Mouse (Mus musculus): Measurements from ENCODE around the gene Irf2bpl.

Gene Irf2bpl

DNA sequence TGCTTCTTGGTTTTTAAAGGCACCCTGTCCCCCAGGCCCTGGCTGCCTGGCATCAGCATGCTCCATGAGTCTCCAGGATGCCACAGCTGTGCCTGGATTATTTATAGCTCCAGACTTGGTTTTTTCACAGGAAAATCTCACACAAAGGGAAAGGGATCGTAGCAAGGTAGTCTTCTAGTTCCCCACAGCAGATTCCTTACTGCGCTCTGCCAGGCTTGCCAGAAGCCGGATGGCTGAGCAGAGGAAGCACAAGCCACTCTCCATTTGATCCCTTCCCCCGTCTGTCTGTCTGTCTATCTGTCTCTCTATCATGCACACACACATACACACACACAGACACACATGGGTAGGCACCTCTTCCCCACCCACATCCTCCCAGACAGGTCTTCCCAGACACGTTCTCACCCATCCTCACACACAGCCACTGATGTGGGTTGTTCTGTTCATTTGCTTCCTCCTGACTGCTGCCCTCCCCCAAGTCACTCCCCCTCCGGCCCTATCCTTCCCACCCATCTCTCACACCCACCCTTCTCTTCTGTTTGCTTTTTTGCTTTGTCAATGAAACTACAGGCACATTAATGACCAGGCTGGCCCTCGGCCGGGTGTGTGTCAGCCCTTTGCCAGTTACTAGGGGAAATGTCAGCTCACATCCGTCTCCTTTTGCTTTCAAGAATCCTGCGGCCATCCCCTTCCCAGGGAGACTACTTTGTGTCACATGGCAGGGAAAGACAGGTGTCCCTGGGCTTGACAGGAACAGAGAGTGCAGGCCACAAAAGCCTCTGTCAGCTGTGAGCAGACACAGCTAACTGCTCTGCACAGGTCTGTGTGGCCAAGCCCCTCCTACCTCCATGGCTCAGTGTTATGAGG is 24.4 kb downstream of the Irf2bpl start:
- DNase-seq (ENCODE audit: low read depth) = no peak

DNA sequence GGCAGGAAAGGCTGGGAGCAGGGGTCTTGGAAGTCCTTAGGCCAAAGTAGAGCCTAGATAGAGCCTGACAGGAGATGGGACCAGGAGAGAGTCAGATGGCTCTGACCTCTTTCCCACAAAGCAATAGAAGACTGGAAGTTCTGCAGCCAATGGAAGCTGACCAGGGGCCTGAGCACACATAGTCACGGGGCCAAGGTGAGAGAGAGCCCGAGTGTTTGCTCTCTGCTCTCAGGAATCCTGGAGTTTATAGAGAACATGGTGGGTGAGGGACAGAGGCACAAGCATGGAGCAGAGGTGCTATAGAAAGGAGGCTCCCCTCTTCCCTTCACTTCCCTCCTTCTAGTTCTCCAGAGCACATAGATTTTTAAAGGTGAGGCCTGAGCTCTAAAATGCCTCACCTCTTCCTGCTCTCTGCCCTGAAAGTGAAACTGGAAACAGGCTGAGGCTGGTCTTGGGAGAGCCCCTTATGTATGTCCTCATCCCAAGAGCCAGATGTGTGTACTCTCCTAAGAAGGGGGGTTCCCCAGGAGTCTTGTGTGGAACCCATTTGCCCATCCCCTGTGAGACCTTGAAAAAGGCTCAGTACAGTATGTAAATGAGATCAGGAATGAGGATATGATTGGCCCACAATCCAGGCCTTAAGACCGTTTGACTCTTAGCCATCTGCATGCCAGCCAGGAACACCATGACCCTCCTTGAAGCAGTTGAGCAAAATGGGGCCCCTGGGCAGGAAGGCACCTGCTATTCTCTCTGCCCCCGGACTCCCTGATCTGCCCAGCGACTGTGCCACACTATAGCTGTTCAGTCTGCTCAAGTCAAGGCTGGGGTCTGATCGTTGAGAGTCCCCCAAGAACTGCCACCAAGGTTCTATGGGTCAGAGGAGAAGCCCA is 25.4 kb downstream of the Irf2bpl start:
- no peak for DNase-seq (ENCODE audit: low read depth)

DNA sequence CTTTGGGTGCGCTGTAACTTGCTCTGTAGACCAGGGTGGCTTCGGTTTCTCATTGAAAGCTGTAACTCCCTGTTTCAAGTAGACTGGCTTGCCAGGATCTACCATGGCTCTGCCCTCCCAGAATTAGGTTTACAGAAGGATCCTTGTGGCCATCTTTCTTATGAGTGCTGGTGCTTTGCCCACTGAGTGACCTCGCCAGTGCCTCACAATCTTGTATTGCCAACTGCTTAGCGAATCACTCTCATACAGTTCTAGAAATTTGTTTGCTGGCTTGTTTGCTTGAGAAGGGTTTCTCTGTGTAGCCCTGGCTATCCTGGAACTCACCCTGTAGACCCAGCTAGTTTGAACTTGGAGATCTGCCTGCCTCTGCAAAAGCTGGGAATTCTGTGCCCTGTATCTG is 26.1 kb downstream of the Irf2bpl start:
- DNase-seq (ENCODE audit: low read depth) = no peak

DNA sequence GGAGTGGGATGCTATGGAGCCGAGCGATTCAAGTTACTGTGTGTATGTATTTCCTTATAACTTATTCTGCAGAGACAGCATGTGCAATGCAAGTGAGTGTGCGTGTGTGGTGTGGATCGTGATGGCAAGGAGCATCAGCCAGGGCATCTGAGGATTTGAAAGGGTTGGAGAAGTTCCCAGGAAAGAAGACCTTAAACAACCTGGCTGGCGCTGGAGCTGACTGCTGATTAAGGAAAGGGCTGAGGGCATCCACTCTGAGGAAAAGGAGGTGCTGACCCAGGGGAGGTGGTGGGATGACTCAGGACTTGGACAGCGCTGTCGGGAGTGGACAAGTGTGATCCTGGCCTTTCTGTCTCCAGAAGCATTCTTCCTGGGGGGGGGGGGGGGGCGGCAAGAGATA is 27.3 kb downstream of the Irf2bpl start:
- DNase-seq (ENCODE audit: low read depth) = no peak

DNA sequence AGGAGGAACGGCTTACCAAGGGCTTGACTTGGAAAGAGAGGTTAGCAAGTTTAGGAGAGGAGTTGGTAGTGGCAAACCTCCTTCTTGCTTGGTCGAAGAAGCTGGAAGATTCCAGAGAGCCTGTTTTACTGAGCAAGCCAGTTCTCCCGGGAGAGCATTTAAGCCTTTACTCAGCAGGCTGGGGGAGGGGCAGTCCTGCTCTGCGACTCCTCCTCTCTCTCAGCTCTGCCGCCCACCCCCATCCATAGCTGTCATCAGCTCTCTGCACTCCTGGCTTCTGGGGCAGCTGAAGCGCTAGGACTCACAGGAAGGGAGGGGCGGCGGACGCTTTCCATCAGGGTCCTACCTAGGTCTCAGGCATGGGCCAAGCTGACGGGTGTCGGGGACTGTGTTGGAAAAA is 28.9 kb downstream of the Irf2bpl start:
- no peak for DNase-seq (ENCODE audit: low read depth)

DNA sequence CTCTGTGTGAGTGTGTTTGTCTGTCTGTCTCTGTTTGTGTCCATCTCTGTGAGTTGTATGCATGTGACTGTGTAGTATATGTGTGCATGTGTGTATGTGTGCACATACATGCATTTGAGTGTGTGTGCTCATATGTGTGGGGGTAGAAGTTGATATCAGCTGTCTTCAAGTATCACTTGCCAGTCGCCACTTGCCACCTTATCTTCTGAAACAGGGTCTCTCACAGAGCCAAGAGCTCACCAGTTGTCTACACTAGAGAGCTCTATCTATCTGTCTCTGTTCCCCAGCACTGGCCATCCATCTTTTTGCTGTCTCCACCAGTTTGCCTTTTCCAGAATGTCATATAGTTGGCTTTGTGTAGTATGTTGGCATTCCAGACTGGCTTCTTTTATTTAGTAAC is 31.1 kb downstream of the Irf2bpl start:
- no peak for DNase-seq (ENCODE audit: low read depth)

DNA sequence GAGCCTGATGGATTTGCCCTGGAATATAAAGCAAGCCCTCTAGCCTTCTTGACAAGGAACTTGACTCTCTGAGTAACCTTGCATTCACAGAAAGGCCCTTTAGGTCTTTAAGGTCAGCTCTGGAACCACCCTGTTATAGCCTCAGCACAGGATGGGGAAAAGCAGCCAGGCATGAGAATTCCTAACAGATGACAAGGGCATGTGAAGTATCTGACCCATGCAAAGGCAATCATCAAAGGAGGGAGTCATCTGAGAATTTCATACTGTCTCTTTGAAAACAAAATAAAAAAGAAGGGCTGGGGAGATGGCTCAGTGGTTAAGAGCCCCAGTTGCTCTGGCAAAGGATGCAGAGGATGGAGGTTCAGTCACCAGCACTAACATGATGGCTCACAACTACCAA is 33.3 kb downstream of the Irf2bpl start:
- no peak for DNase-seq (ENCODE audit: low read depth)

DNA sequence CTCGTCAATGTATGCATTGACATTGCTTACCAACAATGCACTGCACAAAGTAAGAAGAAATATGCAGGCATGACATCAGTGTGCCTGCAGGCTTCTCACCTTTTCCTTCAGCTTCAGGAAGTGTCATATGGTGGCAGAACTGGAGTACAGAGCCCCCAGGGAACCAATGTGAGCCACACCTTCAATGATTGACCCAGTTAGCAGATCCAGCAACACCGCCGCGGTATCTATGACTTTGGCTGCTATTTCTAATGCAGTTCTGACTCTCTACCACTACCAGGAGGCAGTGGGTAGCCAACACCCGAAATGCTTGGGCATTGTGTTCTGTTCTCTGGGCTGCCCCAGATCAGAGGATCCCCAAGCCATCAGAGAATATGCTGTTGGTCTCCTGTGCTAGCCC is 33.9 kb downstream of the Irf2bpl start:
- DNase-seq (ENCODE audit: low read depth) = no peak

DNA sequence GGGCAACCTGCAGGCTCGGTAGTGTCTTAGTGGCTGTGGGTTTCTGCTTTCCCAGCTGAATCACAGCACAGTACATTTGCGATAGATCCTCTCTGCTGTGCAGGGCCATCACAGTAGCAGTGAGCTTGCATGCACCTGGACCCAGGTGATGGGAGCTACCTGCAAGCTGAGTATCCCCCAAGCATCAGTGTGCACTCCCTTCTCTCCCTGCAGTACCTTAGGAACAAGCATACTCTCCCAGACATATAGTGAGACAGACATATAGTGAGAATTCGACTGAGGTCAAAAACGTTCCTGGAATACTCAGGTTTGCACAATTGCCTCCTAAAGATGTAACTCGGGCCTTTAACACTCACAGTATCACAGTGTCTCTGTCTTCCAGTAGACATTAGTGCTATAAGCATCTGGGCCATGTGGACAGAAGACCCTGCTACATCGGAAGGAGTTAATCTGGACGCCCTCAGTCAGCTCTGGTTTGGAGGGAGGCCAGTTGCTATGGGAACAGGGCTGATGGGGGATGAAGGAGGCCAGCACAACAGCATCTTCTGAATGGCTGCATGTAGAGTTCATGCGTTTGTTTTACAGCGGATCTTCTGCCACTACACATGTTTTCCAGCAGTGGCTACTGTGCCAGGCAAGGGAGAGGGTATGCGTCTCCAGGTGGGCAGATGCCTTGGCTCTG is 34.5 kb downstream of the Irf2bpl start:
- no peak for DNase-seq (ENCODE audit: low read depth)

DNA sequence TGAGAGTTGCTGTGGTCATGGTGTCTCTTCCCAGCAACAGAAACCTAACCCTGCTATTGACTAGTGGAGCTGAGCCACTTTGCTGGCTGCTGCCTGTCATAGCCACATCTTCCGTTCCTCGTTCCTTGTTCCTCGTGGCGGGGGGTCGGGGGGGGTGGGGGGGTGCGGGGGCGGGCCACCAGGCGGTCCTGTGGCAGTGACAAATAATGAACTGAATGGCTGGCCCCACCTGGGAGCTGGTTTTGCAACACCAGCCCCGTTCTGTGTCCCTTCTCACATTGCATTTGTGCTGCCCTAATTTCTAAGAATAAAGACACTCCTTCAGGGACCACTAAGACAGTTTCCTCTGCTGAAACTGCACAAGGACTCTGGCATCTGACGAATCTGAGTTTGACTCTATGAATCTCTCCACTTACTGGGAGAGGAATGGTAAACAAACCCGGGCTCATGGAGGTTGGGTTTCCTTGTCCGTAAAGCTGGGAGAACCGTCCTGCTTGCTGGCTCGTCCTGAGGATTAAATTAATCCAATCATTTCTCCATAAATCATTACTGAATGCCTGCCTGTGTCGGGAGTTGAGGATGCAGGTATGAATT is 41.6 kb downstream of the Irf2bpl start:
- DNase-seq (ENCODE audit: low read depth) = no peak

DNA sequence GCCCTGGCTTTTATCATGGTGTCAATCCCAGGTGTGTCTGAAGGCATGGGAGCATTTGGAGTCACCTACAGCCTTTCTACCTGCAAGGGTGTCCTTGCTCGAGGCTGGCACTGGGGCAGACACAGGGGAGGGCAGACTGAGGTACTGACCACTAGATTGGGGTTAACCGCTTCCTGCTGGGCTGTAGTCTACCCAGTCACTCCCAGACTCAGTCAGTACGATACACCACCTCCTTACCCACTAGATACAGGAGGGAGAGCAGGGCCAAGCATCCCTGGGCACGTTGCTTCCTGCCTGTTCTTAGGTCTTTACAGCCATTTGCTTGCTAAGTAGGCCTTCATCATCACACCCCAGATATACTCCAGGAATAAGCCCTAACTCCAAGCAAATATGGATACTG is 44.1 kb downstream of the Irf2bpl start:
- no peak for DNase-seq (ENCODE audit: low read depth)

DNA sequence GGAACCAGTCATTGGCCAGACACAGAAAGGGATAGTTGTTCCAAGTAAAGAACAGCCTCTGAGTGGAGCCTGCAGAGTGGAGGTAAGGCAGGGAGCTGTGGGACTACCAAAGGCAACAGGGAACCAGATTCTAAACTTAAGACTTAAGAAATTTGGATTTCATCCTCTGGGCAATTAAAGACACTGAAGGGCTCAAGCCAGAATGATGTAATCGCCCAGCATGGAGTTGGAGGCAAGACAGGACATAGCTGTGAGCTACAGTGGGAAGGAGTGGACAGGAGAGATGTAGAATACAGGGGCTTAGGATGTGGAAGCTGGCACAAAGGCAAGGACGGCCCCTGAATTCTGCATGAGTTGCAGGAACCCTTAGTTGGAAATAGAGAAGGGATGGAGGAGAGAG is 46.4 kb downstream of the Irf2bpl start:
- DNase-seq (ENCODE audit: low read depth) = no peak

DNA sequence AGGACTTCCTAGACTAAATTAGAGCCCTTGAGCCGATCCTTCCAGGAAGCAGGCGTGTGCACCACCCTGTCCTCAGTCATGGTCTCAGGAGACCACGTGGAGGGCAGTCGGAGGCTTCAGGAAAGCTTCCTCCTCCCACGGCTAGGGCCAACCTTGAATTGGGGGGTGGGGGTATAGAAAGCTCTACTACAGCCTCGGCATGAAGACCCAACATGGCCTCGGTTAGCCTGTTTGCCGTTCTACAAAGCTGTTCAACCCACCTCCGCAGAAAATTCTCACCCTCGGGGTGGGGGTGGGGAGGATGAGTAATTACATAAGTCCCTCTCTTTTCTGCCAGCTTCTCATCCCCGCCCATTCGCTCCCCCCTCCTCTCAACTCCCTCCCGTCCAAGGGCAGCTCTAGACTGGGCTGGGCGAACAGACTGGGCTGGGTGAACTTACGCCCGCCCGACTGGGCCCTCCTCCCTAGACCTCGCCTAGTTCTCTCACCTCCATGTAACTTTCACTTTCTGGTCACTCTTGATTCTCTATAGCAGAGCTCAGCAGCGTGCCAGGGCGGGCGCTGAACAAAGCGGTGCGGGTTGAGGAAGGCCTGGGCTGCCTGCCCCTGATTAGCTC is 48.1 kb downstream of the Irf2bpl start:
- peak; percentile 94 for DNase-seq (ENCODE audit: low read depth)

DNA sequence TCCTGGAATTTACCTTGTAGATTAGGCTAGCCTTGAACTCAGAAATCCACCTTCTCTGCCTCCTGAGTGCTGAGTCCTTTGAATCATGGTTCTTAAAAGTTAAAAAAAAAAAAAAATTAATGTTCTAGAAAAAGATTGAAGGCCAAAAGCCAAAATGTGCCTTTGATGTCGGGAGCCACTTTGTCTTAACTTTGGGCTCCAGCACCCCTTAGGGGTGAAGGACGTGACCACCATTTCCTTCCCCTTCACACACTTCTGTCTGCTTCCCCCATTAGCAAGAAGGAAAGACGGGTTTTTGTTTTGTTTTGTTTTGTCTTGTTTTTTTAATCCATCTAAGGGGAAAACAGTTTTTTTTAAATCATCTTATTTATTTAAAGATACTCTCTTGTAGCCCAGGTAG is 48.7 kb downstream of the Irf2bpl start:
- no peak for DNase-seq (ENCODE audit: low read depth)

DNA sequence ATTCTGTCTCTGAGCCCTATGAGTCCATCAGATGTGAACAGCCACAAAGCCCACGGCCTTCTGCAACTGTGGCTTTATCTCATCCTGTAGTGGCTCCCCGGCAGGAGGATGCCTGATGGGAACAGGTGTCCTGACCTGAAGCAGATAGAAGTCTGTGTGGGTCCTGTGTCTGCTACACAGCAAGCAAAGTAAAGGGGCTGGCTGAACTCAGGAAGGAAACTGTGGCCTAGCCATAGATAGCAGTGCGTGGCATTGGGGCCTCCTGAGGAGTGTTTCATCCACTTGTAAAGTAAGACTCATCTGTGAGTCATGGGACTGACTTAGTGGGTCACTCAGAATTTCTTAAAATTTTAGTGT is 50.2 kb downstream of the Irf2bpl start:
- DNase-seq (ENCODE audit: low read depth) = no peak

DNA sequence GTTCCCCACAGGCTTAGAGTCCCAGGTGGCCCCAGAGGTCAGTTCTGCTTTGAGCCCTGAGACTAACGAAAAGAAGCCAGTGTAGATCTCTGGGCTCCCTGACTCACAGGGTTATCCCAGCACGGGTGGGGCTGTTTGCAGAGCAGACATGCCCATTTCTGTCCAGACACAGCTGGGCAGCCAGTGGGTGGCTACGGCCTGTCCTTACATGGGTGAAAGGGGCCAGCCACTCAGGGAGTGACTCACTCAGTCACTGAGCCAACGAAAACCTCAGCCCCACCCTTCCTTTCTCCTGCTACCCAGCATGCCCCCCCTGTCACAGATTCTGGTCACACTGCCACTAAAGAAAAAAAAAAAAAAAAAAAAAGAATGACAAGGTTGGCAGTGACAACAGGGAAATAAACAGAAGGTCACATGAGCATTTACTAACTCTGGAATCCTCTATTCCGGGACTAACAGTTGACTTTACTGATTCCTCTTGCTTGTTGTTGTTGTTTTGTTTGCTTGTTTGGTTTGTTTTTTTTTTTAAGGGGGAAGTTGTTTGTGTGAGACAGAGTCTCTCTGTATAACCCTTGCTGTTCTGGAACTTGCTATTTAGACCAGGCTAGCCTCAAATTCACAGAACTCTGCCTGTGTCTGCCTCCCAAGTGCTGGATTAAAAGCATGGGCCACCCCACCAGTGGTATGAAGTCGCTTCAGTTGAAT is 50.7 kb downstream of the Irf2bpl start:
- peak; percentile 97 for DNase-seq (ENCODE audit: low read depth)

DNA sequence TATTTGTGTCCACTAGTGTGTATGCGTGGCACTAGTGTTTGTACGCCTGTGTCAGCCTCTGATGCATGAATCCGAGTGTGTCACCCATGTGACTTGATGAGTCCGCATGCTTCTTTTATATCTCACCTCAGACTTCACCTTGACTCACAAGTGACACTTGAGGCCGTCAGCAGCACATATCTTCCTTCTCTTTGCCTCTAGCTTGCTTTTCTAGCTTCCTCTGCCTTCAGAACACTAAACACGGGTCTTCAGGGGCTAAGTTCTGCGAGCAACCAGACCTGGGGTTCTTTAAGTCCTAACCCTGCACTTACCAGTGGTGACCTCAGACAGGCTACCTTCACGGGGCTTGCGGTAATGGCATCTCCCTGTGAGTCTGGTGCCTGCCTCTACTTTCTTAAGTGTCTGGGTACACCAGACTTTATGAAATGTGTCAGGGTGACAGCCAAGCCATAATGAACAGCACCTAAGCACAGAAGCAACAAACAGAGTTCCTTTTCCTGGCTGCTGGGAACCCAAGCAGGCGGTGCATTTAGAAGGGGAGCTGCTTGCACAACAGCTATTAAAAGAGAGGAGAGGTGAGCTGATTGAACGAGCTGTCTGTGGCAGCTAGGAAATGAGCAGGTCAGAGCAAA is 51.9 kb downstream of the Irf2bpl start:
- DNase-seq (ENCODE audit: low read depth) = no peak

DNA sequence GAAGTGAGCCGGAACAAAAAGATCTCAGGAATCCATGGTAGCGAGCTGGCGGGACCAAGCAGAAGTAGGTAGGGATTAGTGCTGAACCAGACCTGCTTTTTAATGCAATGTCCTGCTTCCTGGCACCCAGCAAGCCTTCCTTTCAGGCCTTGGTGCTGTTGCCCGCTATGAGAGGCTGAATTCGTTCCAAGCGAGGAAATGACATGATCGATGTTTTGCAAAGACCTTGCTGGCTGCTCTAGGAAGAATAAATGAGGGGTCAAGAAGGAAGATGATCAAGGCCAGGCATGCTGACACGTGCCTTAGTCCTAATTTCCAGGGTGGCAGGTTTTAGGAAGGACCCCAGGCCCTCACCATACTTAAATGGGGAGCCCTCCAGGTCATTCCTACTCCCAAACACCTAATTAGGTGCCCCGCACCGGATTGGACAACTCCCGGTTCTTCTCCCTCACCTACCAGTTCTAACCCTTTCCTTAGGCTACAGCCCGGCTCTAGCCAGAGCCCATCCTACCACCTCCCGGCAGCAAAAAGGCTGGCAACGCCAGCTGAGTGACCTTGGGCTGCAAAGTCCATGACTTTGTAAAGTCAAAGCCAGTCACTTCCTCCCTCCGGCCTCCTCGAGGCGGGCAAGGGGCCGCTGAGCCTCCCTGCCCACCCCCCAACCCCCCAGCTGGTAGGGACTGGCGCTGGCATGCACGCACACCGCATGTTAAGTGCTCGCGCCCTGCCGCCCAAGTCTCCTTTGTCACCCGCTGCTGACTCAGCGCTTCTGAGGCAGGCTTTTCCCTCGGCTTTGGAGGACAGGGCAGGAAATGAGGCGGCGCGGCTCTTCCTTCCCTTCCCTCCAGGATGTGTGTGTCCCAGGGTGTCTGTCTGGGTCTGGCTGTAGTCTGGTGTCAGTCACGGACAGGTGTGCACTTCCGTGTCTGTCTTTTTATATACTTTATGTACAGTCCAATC is 52.7 kb downstream of the Irf2bpl start:
- no peak for DNase-seq (ENCODE audit: low read depth)

All from fibroblast of lung, adult 2 months (primary cell).